Mouse (Mus musculus) embryonic facial prominence, embryonic 11.5 days (tissue): ENCODE results near the gene Plpp4. TPM values are rescaled to one million over a fixed set of nuclear protein-coding genes. Genes with fewer than 3 reads are reported as not detected.

Experiments used
- ATAC-seq: fragments of 200-750 bp; cut with Nextera tagmentation; replicated peaks from 2 replicates; pipeline ENCODE4 v1.8.0; 2017; ENCODE audit warnings: low read depth; ENCODE audit not compliant: insufficient number of reproducible peaks, low FRiP score, low TSS enrichment
- DNase-seq: peaks from one replicate; pipeline ENCODE4 v3.0.0-alpha.2; 2015; ENCODE audit warnings: low spot score
- H3K27ac ChIP-seq: fragments of 300-500 bp; sonication (generic); replicated peaks from 2 replicates; pipeline ENCODE4 v1.5.1; 2014; ENCODE audit warnings: mild to moderate bottlenecking, low read depth, low read length, control low read depth
- H3K27me3 ChIP-seq: fragments of 300-500 bp; sonication (generic); 2 replicates; pipeline ENCODE4 v1.6.1; 2014; ENCODE audit warnings: mild to moderate bottlenecking, low read length, moderate library complexity, mixed read lengths; ENCODE audit not compliant: control insufficient read depth, insufficient read depth
- H3K36me3 ChIP-seq: fragments of 300-500 bp; sonication (generic); replicated peaks from 2 replicates; pipeline ENCODE4 v1.6.1; 2014; ENCODE audit warnings: low read depth, mild to moderate bottlenecking, low read length, moderate library complexity, mixed read lengths; ENCODE audit not compliant: control insufficient read depth, insufficient read depth
- H3K4me1 ChIP-seq: fragments of 300-500 bp; sonication (generic); 2 replicates; pipeline ENCODE4 v1.6.1; 2014; ENCODE audit warnings: low read length, mixed read lengths; ENCODE audit not compliant: control insufficient read depth, insufficient read depth
- H3K4me2 ChIP-seq: fragments of 300-500 bp; sonication (generic); 2 replicates; pipeline ENCODE4 v1.6.1; 2014; ENCODE audit warnings: low read depth, mild to moderate bottlenecking, control low read depth, low read length, moderate library complexity
- H3K4me3 ChIP-seq: fragments of 300-500 bp; sonication (generic); 2 replicates; pipeline ENCODE4 v1.5.1; 2014; ENCODE audit warnings: low read depth, low read length, control low read depth
- H3K9ac ChIP-seq: fragments of 300-500 bp; sonication (generic); replicated peaks from 2 replicates; pipeline ENCODE4 v1.6.1; 2014; ENCODE audit warnings: mild to moderate bottlenecking, control low read depth, low read length
- H3K9me3 ChIP-seq: fragments of 300-500 bp; sonication (generic); replicated peaks from 2 replicates; pipeline ENCODE4 v1.6.1; 2016; ENCODE audit warnings: mild to moderate bottlenecking, low read length, inconsistent platforms, mixed read lengths; ENCODE audit not compliant: control insufficient read depth
- WGBS: fragments of 180-500 bp; shearing (Covaris S2); extraction: QIAGEN DNeasy Blood & Tissue Kit; methylation state at CpG from one replicate; pipeline ENCODE4 v1.1.7; 2014; 5-methylcytosine and 5-hydroxymethylcytosine counted together
- polyA plus RNA-seq: library from polyadenylated mRNA; unstranded; fragments of >200 nt; fragmentation: Nextera tagmentation; extraction: Ambion mirVana; gene quantifications from 2 replicates; pipeline ENCODE4 v1.2.1, GENCODE M21; 2014

The Plpp4 gene
- polyA plus RNA-seq, 1 experiment from 2014 or later, result 1.5 TPM

DNA sequence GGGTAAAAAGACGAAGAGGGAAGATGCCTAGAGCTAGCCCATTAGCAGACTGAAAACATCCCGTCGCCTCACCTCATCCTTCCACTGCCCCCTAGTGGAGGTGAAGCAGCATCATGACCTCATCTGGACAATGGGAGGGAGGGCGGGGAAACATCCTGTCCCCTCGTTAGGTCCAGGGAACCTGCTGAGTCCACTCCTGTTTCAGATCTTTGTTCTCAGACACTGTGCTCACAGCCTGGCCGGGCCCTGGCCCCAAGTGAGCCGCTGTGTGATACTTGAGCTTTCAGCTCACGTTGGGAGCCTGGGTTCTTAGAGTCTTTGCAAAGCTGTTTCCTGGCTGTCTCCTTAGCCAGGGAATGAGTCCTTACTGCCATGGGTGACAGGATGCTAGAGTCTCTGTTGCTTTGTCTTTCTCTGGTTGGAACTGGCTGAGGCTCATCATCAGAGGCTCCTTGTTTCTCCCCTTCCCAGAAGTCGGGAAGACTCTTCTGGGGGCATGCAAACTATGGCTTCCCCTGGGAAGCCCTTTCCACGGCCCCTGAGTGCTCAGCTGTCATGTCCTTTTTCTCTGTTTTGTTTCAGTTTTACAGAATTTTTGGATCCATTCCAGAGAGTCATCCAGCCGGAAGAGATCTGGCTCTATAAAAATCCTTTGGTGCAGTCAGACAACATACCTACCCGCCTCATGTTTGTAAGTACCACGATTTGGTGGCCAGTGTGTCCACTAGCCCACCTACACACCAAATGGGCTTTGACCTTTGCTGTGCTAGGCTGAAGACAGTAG is 50.4 kb downstream of the Plpp4 start:
- no peaks in the 10 kb centered on the region for H3K36me3 ChIP-seq
- no peaks in the 10 kb centered on the region for H3K27me3 ChIP-seq
- no peak overlapping the region for H3K4me2 ChIP-seq
- WGBS, result 27% methylated on average over 13 of the region's 13 CpGs
- ATAC-seq (no peak), DNase-seq (peak; percentile 57)
- H3K27ac ChIP-seq, result no peak overlapping the region
- H3K4me1 ChIP-seq, result no peaks in the 10 kb centered on the region
- no peaks in the 10 kb centered on the region for H3K9me3 ChIP-seq
- no peak overlapping the region for H3K9ac ChIP-seq
- no peak overlapping the region for H3K4me3 ChIP-seq

GRCm38 (mm10) chr7:129308661-129309060 is 51.8 kb downstream of the Plpp4 start:
- Histone ChIP-seq H3K4me2 (no peak overlapping the region), H3K4me3 (no peak overlapping the region), H3K27ac (no peak overlapping the region), H3K9me3 (no peaks in the 10 kb centered on the region), H3K27me3 (no peaks in the 10 kb centered on the region), H3K9ac (no peak overlapping the region), H3K4me1 (no peaks in the 10 kb centered on the region), H3K36me3 (no peaks in the 10 kb centered on the region)
- DNase-seq (peak; percentile 47), ATAC-seq (no peak)
- WGBS, result 60% methylated on average over 6 of the region's 6 CpGs

DNA sequence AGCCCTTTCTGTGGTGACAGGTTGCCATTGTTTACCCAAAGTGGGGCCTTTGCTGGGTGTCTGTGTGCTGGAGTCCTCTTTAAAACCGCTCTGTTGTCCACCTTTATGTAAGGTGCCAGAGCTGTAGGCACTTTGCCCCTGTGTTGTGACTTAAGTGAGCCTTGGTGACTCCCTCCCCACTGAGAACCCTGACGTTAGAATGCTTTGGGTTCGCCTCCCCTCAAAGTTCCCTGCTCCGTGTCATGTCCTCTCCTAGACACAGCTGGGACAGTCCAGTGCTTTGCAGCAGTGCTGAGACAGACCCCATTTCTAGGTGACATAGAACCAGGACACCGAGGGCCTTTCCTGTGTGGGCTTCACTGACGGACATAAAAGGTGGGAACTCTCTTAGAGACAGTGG is 55.7 kb downstream of the Plpp4 start:
- Histone ChIP-seq H3K27ac (no peak overlapping the region), H3K4me2 (no peak overlapping the region), H3K9me3 (no peaks in the 10 kb centered on the region), H3K27me3 (no peaks in the 10 kb centered on the region), H3K4me3 (no peak overlapping the region), H3K4me1 (no peaks in the 10 kb centered on the region), H3K36me3 (no peaks in the 10 kb centered on the region), H3K9ac (no peak overlapping the region)
- 52% methylated on average over 6 of the region's 6 CpGs for WGBS
- DNase-seq, result no peak
- ATAC-seq, result no peak

DNA sequence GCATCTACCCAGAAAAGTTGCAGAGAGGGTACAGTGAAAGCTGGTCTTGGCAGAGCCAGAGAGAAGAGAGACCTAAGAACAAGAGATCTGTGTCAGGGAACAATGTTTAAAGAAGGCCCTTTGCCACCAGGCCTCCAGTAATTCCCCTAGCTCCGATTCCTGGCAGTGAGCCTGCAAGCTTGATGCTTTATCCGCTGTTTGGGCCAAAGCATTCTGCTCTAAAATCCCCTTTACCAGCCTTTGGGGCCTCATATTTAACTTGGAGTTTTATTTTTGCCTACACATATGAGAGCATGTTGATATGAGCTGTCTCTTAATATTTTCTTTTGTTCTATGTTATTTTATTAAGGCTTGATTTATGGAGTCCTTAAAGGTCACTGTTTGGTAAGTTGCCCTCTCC is 57.1 kb downstream of the Plpp4 start:
- Histone ChIP-seq H3K4me2 (no peak overlapping the region), H3K36me3 (no peaks in the 10 kb centered on the region), H3K9me3 (no peaks in the 10 kb centered on the region), H3K27ac (no peak overlapping the region), H3K9ac (no peak overlapping the region), H3K4me3 (no peak overlapping the region), H3K27me3 (no peaks in the 10 kb centered on the region), H3K4me1 (no peaks in the 10 kb centered on the region)
- DNase-seq (no peak), ATAC-seq (no peak)
- WGBS, result 79% methylated on average over 2 of the region's 2 CpGs

GRCm38 (mm10) chr7:129340096-129340495 is 83.3 kb downstream of the Plpp4 start:
- ATAC-seq, result no peak
- Histone ChIP-seq H3K4me2 (no peak overlapping the region), H3K27ac (no peak overlapping the region), H3K4me3 (no peak overlapping the region), H3K36me3 (no peaks in the 10 kb centered on the region), H3K27me3 (no peaks in the 10 kb centered on the region), H3K9me3 (no peaks in the 10 kb centered on the region), H3K9ac (no peak overlapping the region), H3K4me1 (no peaks in the 10 kb centered on the region)
- WGBS, result 92% methylated on average over 3 of the region's 3 CpGs
- DNase-seq, result no peak

- H3K9ac ChIP-seq, result no peak overlapping the region
- H3K27ac ChIP-seq, result no peak overlapping the region
- H3K4me1 ChIP-seq, result no peaks in the 10 kb centered on the region
- H3K9me3 ChIP-seq, result no peaks in the 10 kb centered on the region
- DNase-seq (no peak), ATAC-seq (no peak)
- no peak overlapping the region for H3K4me2 ChIP-seq
- WGBS, result 85% methylated on average over 2 of the region's 2 CpGs
- H3K36me3 ChIP-seq, result no peaks in the 10 kb centered on the region
- no peaks in the 10 kb centered on the region for H3K27me3 ChIP-seq
- no peak overlapping the region for H3K4me3 ChIP-seq
Measured at GRCm38 (mm10) chr7:129355561-129355960, 98.7 kb downstream of the Plpp4 start.

- Histone ChIP-seq H3K9ac (no peak overlapping the region), H3K27me3 (no peaks in the 10 kb centered on the region), H3K27ac (no peak overlapping the region), H3K4me1 (no peaks in the 10 kb centered on the region), H3K4me3 (no peak overlapping the region), H3K4me2 (no peak overlapping the region), H3K9me3 (no peaks in the 10 kb centered on the region), H3K36me3 (no peaks in the 10 kb centered on the region)
- no peak for DNase-seq
- ATAC-seq, result no peak
- WGBS, result 87% methylated on average over 1 of the region's 1 CpGs
Measured at GRCm38 (mm10) chr7:129375306-129375705, 118.5 kb downstream of the Plpp4 start.

GRCm38 (mm10) chr7:129385149-129385548 is 128.3 kb downstream of the Plpp4 start:
- no peak for DNase-seq
- H3K9me3 ChIP-seq, result no peaks in the 10 kb centered on the region
- no peak overlapping the region for H3K4me2 ChIP-seq
- no peak for ATAC-seq
- no peaks in the 10 kb centered on the region for H3K27me3 ChIP-seq
- H3K27ac ChIP-seq, result no peak overlapping the region
- no peaks in the 10 kb centered on the region for H3K4me1 ChIP-seq
- no peaks in the 10 kb centered on the region for H3K36me3 ChIP-seq
- no peak overlapping the region for H3K4me3 ChIP-seq
- no peak overlapping the region for H3K9ac ChIP-seq
- 81% methylated on average over 3 of the region's 3 CpGs for WGBS
